Mouse (Mus musculus): ENCODE results near the gene Ppp1r12a.

GRCm38 (mm10) chr10:108185265-108185664 is 23.3 kb downstream of the Ppp1r12a start:
- TF ChIP-seq HCFC1 (IDR thresholded peaks at IDR 0.05; ENCODE audit: borderline replicate concordance, insufficient read depth, low read length), result no peak
- TF ChIP-seq ZNF384 (IDR thresholded peaks at IDR 0.05; ENCODE audit: low read depth, low read length), result no peak
- TF ChIP-seq MAFK (IDR thresholded peaks at IDR 0.05; ENCODE audit: insufficient read depth, low read depth, low read length), result no peak
- no peak for TF ChIP-seq CHD2 (IDR thresholded peaks at IDR 0.05; ENCODE audit: low read depth, low read length)
- TF ChIP-seq ZC3H11A (IDR thresholded peaks at IDR 0.05; ENCODE audit: borderline replicate concordance, low read depth, low read length), result no peak
